10 mouse cellular contexts compared by ENCODE assay signal in the genomic region with DNA sequence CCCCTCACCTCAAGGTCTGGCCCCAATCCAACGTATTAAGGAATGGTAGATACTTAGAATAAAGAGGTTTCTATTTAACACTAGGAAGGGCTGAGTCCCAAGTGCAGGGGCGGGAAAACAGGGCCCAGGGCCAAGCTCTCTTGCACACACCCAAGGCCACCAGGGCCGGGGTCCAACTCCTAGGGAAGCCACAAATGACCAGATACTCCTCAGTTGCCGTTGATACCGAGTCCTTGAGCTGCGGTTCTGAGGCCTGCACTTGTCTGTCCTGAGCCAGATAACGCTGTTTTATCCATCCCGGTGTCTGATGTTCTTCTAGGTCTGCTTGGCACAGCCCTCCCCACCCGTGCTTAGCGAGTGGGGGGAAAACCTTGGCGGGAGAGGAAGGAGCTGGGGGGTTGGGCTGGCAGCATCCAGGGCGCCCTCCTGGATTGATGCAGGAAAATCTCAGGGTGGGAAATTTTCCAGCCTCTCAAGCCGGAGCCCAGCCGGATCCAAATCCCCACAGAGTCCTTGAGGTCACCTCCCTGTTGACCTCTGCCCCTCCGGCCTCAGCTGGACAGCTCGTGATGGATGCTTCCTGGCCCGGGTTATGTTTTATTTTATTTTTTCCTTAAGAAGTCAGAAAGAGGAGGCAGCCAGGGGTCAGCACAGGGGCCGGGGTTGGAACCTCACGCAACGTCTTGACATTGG. TPM values are rescaled to one million over a fixed set of nuclear protein-coding genes. Genes with fewer than 3 reads are reported as not detected.
A peak's percentile ranks its signal among the peaks of the same experiment; 100 is the strongest.
DNase-seq lines count a peak whose midpoint lies in the region; ATAC-seq lines count a peak whose summit lies in the region.
"Had no signal": no experiment of that assay in that cellular context is flagged by ENCODE, and none has a peak within 500 bp of the region (broad histone marks: within the 10 kb centered on the region; RNA-seq: fewer than 3 reads in every experiment).

No protein-coding gene starts in this region.

- DNase-seq in heart, postnatal 14 days: peak; percentile 48 to 52
- no peak for DNase-seq in heart, adult 8-10 months (ENCODE audit: low spot score)
- DNase-seq in adrenal gland, adult 18-20 months (ENCODE audit: low spot score in 2 of 2): peak; percentile 51 to 64
- DNase-seq in lung, postnatal 14 days: peak; percentile 30
- DNase-seq in cerebellum, postnatal 10 days: no peak
- no peak for DNase-seq in thymus, postnatal 14 days
- DNase-seq in frontal cortex, postnatal 36 days (ENCODE audit: low spot score in 2 of 2): no peak
- DNase-seq: right cerebral cortex, postnatal 14 days had no signal

- H3K27ac ChIP-seq in embryonic facial prominence, embryonic 15.5 days (replicated peaks): no peak overlapping the region
- H3K27ac ChIP-seq: hindbrain, embryonic 15.5 days had no signal

- H3K36me3 ChIP-seq in embryonic facial prominence, embryonic 15.5 days: no peaks in the 10 kb centered on the region
- H3K36me3 ChIP-seq: hindbrain, embryonic 15.5 days had no signal

- peaks cover 17% of the 10 kb centered on the region for H3K27me3 ChIP-seq in embryonic facial prominence, embryonic 15.5 days

- no peak overlapping the region for H3K4me3 ChIP-seq in embryonic facial prominence, embryonic 15.5 days (replicated peaks)
- H3K4me3 ChIP-seq: hindbrain, embryonic 15.5 days had no signal

- H3K4me2 ChIP-seq in embryonic facial prominence, embryonic 15.5 days (replicated peaks): no peak overlapping the region
- H3K4me2 ChIP-seq: hindbrain, embryonic 15.5 days had no signal

- no peak overlapping the region for H3K9ac ChIP-seq in embryonic facial prominence, embryonic 15.5 days
- H3K9ac ChIP-seq: hindbrain, embryonic 15.5 days had no signal

- intact Hi-C loops in heart, postnatal 14 days (cut with DNase I): no loop called here

- peak; percentile 40; the same call in 1 of the 2 replicates for ATAC-seq in embryonic facial prominence, embryonic 15.5 days (ENCODE audit: insufficient number of reproducible peaks, low FRiP score, low TSS enrichment, low read depth)

- WGBS in embryonic facial prominence, embryonic 15.5 days: 50% methylated on average over 20 of the region's 20 CpGs

- peaks cover 19% of the 10 kb centered on the region for H3K4me1 ChIP-seq in embryonic facial prominence, embryonic 15.5 days

- no peaks in the 10 kb centered on the region for H3K9me3 ChIP-seq in embryonic facial prominence, embryonic 15.5 days (replicated peaks)
- H3K9me3 ChIP-seq: hindbrain, embryonic 15.5 days had no signal

RNA-seq across cellular contexts. Expression of gene Bloc1s3, which starts 12.5 kb away (rescaled TPM):
- 1 to 10 TPM; 2.0 to 2.2 TPM for total RNA-seq in heart, postnatal 14 days (2021)
- total RNA-seq in heart, adult 8-10 months (2022): 1 to 10 TPM; 2.2 to 3.1 (median 3.0) TPM
- 10 to 100 TPM in 1 of 2 experiments, 1 to 10 TPM in 1; 8.4 to 10.0 TPM for total RNA-seq in adrenal gland, adult 18-20 months (2021)
- polyA plus RNA-seq in embryonic facial prominence, embryonic 15.5 days (2015; fragmentation: Nextera tagmentation; extraction: Ambion mirVana): 2.4 and 2.8 TPM in 2 replicates

RNA-seq across cellular contexts. Expression of gene Trappc6a, which starts 12.5 kb away (rescaled TPM):
- 10 to 100 TPM; 48.9 to 49.6 TPM for total RNA-seq in heart, postnatal 14 days (2021)
- 10 to 100 TPM; 36.3 to 44.7 (median 37.2) TPM for total RNA-seq in heart, adult 8-10 months (2022)
- 10 to 100 TPM; 70.0 to 92.4 TPM for total RNA-seq in adrenal gland, adult 18-20 months (2021)
- polyA plus RNA-seq in embryonic facial prominence, embryonic 15.5 days (2015; fragmentation: Nextera tagmentation; extraction: Ambion mirVana): 89.5 and 101 TPM in 2 replicates

RNA-seq across cellular contexts. Expression of gene Nkpd1, which starts 22.0 kb away (rescaled TPM):
- total RNA-seq in heart, postnatal 14 days (2021): not detected
- not detected for total RNA-seq in heart, adult 8-10 months (2022)
- under 1 TPM in 1 of 2 experiments, not detected in 1; 0.17 TPM for total RNA-seq in adrenal gland, adult 18-20 months (2021)
- 3.1 and 3.3 TPM in 2 replicates for polyA plus RNA-seq in embryonic facial prominence, embryonic 15.5 days (2015; fragmentation: Nextera tagmentation; extraction: Ambion mirVana)

RNA-seq across cellular contexts. Expression of gene Exoc3l2, which starts 32.5 kb away (rescaled TPM):
- 1 to 10 TPM in 1 of 2 experiments, under 1 TPM in 1; 0.79 to 1.1 TPM for total RNA-seq in heart, postnatal 14 days (2021)
- total RNA-seq in heart, adult 8-10 months (2022): 1 to 10 TPM in 3 of 4 experiments, under 1 TPM in 1; 0.94 to 1.5 (median 1.1) TPM
- total RNA-seq in adrenal gland, adult 18-20 months (2021): 10 to 100 TPM; 31.7 to 36.8 TPM
- 1.2 and 1.4 TPM in 2 replicates for polyA plus RNA-seq in embryonic facial prominence, embryonic 15.5 days (2015; fragmentation: Nextera tagmentation; extraction: Ambion mirVana)

RNA-seq across cellular contexts. Expression of gene Mark4, which starts 37.0 kb away (rescaled TPM):
- 10 to 100 TPM; 23.3 to 25.0 TPM for total RNA-seq in heart, postnatal 14 days (2021)
- 10 to 100 TPM; 22.8 to 26.4 (median 24.3) TPM for total RNA-seq in heart, adult 8-10 months (2022)
- 10 to 100 TPM; 35.9 to 54.0 TPM for total RNA-seq in adrenal gland, adult 18-20 months (2021)
- polyA plus RNA-seq in embryonic facial prominence, embryonic 15.5 days (2015; fragmentation: Nextera tagmentation; extraction: Ambion mirVana): 11.8 and 14.4 TPM in 2 replicates

Comparison
In these comparisons a context has a peak if more than half of its experiments do, and no peak if none do; other contexts are left out.
1. DNase-seq: peak in heart, postnatal 14 days (2 of 2), adrenal gland, adult 18-20 months (2 of 2) and lung, postnatal 14 days (single experiment); none in heart, adult 8-10 months (single experiment), cerebellum, postnatal 10 days (0 of 2), thymus, postnatal 14 days (single experiment) and frontal cortex, postnatal 36 days (0 of 2).